Mouse (Mus musculus) testis, adult 2 months (tissue): ENCODE results near the gene Nwd1.

Experiments used
- CTCF ChIP-seq: fragments of 200-500 bp; IDR thresholded peaks from 2 replicates; pipeline ENCODE4 v1.5.1; 2012; ENCODE audit warnings: low read depth, mild to moderate bottlenecking, inconsistent platforms, low read length, moderate library complexity; ENCODE audit not compliant: control insufficient read depth, insufficient read depth, insufficient replicate concordance
- POLR2A ChIP-seq: fragments of 200-500 bp; IDR thresholded peaks from 2 replicates; pipeline ENCODE4 v1.6.1; 2012; ENCODE audit warnings: low read depth, mild to moderate bottlenecking, inconsistent platforms, low read length, moderate library complexity; ENCODE audit not compliant: control insufficient read depth

DNA sequence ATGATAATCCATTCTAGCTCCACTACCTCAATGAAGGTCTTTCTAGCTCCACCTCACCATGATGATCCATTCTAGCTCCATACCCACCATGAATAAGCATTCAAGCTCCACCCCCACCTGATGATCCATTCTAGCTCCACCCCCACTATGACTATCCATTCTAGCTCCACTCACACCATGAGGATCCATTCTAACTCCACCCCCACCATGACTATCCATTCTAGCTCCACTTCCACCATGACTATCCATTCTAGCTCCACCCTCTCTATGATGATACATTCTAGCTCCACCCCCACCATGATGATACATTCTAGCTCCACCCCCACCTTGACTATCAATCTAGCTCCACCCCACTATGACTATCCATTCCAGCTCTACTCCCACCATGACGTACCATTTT lies 3.6 kb upstream of the Nwd1 start:
- TF ChIP-seq CTCF (no peak), POLR2A (no peak)
